ENCODE assay signal across 13 mouse cellular contexts in the genomic region with DNA sequence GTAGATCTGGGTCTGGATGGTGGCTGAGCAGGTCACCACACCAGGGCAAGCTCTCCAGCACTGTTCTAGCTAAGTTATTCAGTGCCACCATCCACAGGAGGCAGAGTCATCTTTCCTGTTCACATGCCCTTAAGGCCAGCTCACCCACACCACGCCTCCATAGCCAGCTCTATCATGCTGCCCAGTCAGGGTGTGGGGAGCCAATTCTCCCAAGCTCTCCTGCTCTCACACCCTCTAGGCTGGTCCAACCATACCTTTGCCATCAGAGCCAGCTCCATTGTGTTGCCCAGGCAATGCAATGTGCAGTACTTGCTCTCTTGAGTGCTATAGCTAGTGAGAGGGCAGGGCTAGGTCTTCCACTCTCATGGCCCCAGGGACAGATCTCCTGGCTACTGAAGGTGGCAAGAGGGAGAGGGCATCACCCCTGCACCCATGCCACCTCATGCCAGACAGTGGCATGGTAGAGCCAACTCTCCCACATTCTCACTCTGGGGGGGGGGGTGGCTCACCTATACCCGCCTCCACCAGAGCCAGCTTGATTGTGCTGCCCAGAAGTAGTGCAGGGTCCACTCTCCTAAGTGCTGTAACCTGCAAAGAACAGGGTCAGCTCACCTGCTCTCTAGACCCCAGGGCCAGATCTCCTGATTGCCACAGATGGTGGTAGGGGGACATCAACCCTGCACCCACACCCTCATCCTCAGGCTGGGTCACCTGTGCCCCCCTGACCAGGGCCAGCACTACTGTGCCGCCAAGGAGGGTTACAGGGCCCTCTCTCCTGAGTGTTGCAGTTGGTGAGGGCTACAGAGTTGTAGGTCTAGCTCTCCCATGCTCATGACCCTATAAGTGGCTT. TPM values are rescaled to one million over a fixed set of nuclear protein-coding genes. Genes with fewer than 3 reads are reported as not detected.
DNase-seq lines count a peak whose midpoint lies in the region; ATAC-seq and TF ChIP-seq lines count a peak whose summit lies in the region.
"Had no signal": no experiment of that assay in that cellular context is flagged by ENCODE, and none has a peak within 500 bp of the region (broad histone marks: within the 10 kb centered on the region; RNA-seq: fewer than 3 reads in every experiment).

No protein-coding gene starts in this region.

- H3K36me3 ChIP-seq in hindbrain, embryonic 12.5 days, result no peaks in the 10 kb centered on the region
- no peaks in the 10 kb centered on the region for H3K36me3 ChIP-seq in hindbrain, embryonic 10.5 days
- peaks cover 31% of the 10 kb centered on the region for H3K36me3 ChIP-seq in G1E (replicated peaks)
- H3K36me3 ChIP-seq in hindbrain, embryonic 15.5 days, result no peaks in the 10 kb centered on the region
- peaks cover 36% of the 10 kb centered on the region for H3K36me3 ChIP-seq in megakaryocyte, embryonic 14.5 days (replicated peaks; ENCODE audit: low read length)

- H3K4me3 ChIP-seq in hindbrain, embryonic 12.5 days, result no peak overlapping the region
- no peak overlapping the region for H3K4me3 ChIP-seq in hindbrain, embryonic 10.5 days
- peak overlapping the region; percentile 48; the same call in 1 of the 2 replicates for H3K4me3 ChIP-seq in G1E (ENCODE audit: low read depth, low read length)
- H3K4me3 ChIP-seq in hindbrain, embryonic 15.5 days, result no peak overlapping the region
- peak overlapping the region; percentile 74 for H3K4me3 ChIP-seq in megakaryocyte, embryonic 14.5 days (replicated peaks)
- H3K4me3 ChIP-seq: layer of hippocampus, adult 2 months had no signal

- no peak for TF ChIP-seq CTCF in G1E (IDR thresholded peaks at IDR 0.05; ENCODE audit: low read depth, low read length)

- no peak overlapping the region for H3K9ac ChIP-seq in hindbrain, embryonic 12.5 days
- H3K9ac ChIP-seq in hindbrain, embryonic 15.5 days, result no peak overlapping the region

- H3K4me2 ChIP-seq in hindbrain, embryonic 12.5 days (replicated peaks), result no peak overlapping the region
- H3K4me2 ChIP-seq in hindbrain, embryonic 15.5 days, result no peak overlapping the region

- DNase-seq in hindbrain, embryonic 10.5 days (ENCODE audit: low spot score), result no peak
- no peak for DNase-seq in G1E (ENCODE audit: low spot score)
- DNase-seq in spleen, postnatal 10 days (ENCODE audit: low spot score in 2 of 2), result no peak
- DNase-seq in frontal cortex, postnatal 10 days (ENCODE audit: low spot score in 2 of 2), result no peak
- DNase-seq: embryo, embryonic 11 days; heart, postnatal 14 days; lung, adult 2 months; right cerebral cortex, postnatal 14 days; thymus, adult 18-20 months had no signal

- no peaks in the 10 kb centered on the region for H3K27me3 ChIP-seq in hindbrain, embryonic 12.5 days
- H3K27me3 ChIP-seq in hindbrain, embryonic 10.5 days (ENCODE audit: insufficient read depth, poor library complexity, severe bottlenecking), result no peaks in the 10 kb centered on the region
- H3K27me3 ChIP-seq in G1E (ENCODE audit: insufficient read depth, low read length), result no peaks in the 10 kb centered on the region
- no peaks in the 10 kb centered on the region for H3K27me3 ChIP-seq in hindbrain, embryonic 15.5 days
- H3K27me3 ChIP-seq in megakaryocyte, embryonic 14.5 days (replicated peaks), result no peaks in the 10 kb centered on the region

- WGBS in hindbrain, embryonic 12.5 days, result 97% methylated on average over 3 of the region's 3 CpGs
- 95% methylated on average over 3 of the region's 3 CpGs for WGBS in hindbrain, embryonic 10.5 days
- 97% methylated on average over 3 of the region's 3 CpGs for WGBS in hindbrain, embryonic 15.5 days

- peak; percentile 52; the same call in 1 of the 2 replicates for ATAC-seq in hindbrain, embryonic 12.5 days (ENCODE audit: low FRiP score)
- ATAC-seq in G1E (ENCODE audit: extremely low read depth, insufficient number of reproducible peaks, low FRiP score, poor library complexity, severe bottlenecking), result peak; percentile 7; the same call in 1 of the 2 replicates
- peak; percentile 63 for ATAC-seq in hindbrain, embryonic 15.5 days (ENCODE audit: low FRiP score, low read depth)

- H3K4me1 ChIP-seq in hindbrain, embryonic 12.5 days, result peaks cover 1% of the 10 kb centered on the region; the same call in 1 of the 2 replicates
- peaks cover 11% of the 10 kb centered on the region for H3K4me1 ChIP-seq in hindbrain, embryonic 10.5 days (replicated peaks)
- H3K4me1 ChIP-seq in G1E (ENCODE audit: insufficient read depth, low read depth, low read length), result peaks cover 79% of the 10 kb centered on the region
- H3K4me1 ChIP-seq in hindbrain, embryonic 15.5 days (replicated peaks), result no peaks in the 10 kb centered on the region; the same call in 1 of the 2 replicates
- peaks cover 86% of the 10 kb centered on the region for H3K4me1 ChIP-seq in megakaryocyte, embryonic 14.5 days

- H3K27ac ChIP-seq in hindbrain, embryonic 12.5 days, result no peak overlapping the region
- H3K27ac ChIP-seq in hindbrain, embryonic 10.5 days, result no peak overlapping the region
- H3K27ac ChIP-seq in hindbrain, embryonic 15.5 days (replicated peaks), result no peak overlapping the region

- H3K9me3 ChIP-seq in hindbrain, embryonic 12.5 days (replicated peaks), result no peaks in the 10 kb centered on the region
- H3K9me3 ChIP-seq in hindbrain, embryonic 10.5 days, result no peaks in the 10 kb centered on the region
- H3K9me3 ChIP-seq in G1E (replicated peaks), result no peaks in the 10 kb centered on the region
- no peaks in the 10 kb centered on the region for H3K9me3 ChIP-seq in hindbrain, embryonic 15.5 days
- no peaks in the 10 kb centered on the region for H3K9me3 ChIP-seq in megakaryocyte, embryonic 14.5 days

RNA-seq across cellular contexts. Expression of a gene that starts 25.5 kb away (rescaled TPM):
- 61.7 and 66.1 TPM in 2 replicates for polyA plus RNA-seq in hindbrain, embryonic 12.5 days (2016; fragmentation: Nextera tagmentation; extraction: Ambion mirVana)
- 43.0 and 50.9 TPM in 2 replicates for polyA plus RNA-seq in hindbrain, embryonic 10.5 days (2016; fragmentation: Nextera tagmentation; extraction: Ambion mirVana)
- 102 and 129 TPM in 2 replicates for total RNA-seq in G1E (2014; fragmentation: Nextera tagmentation)
- total RNA-seq in G1E (2017), result 71.6 and 89.5 TPM in 2 replicates
- polyA plus RNA-seq in G1E (2012), result 253 and 263 TPM in 2 replicates
- polyA plus RNA-seq in hindbrain, embryonic 15.5 days (2015; fragmentation: Nextera tagmentation; extraction: Ambion mirVana), result 81.0 and 84.0 TPM in 2 replicates
- polyA plus RNA-seq in megakaryocyte, embryonic 14.5 days (2012; ENCODE audit: insufficient read depth, low replicate concordance), result 60.1 and 80.6 TPM in 2 replicates

Comparison
In these comparisons a context has a peak if more than half of its experiments do, and no peak if none do; other contexts are left out.
1. ATAC-seq: peak in every context shown above with its lines; median percentile 63 in hindbrain, embryonic 15.5 days; 52 in hindbrain, embryonic 12.5 days; 7 in G1E.
2. H3K4me3 ChIP-seq: peak in G1E (single experiment) and megakaryocyte, embryonic 14.5 days (single experiment); none in hindbrain, embryonic 12.5 days (single experiment), hindbrain, embryonic 10.5 days (single experiment) and hindbrain, embryonic 15.5 days (single experiment).